Mouse (Mus musculus): ENCODE measurements around the gene Ramp3.

DNA sequence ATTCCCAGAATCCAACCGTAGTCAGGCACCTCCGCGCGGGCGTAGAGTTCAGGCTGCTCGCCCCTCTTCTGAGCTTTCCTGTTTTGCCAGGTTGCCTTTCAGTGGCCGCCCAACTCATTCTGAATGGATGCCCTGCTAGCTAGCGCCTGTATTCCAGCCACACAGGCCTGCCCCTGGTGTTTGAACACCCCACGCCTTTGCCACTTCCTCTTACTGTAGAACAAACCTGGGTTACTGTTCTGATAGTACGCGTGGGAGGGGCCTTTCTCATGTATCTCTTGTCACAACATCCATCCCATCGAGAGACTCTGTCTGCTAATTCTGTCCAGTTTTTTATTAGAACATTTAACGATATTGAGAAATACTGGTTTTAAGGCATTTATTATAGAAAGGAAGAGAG lies 48.5 kb downstream of the Ramp3 start:
- TF ChIP-seq CTCF (conservative IDR thresholded peaks at IDR 0.05; ENCODE audit: low read length) = no peak
- no peak for TF ChIP-seq POU5F1 (IDR thresholded peaks at IDR 0.05; ENCODE audit: borderline replicate concordance, low read length)

All from E14TG2a.4 (cell line).